Mouse (Mus musculus): ENCODE data around the gene Ctsw.

DNA sequence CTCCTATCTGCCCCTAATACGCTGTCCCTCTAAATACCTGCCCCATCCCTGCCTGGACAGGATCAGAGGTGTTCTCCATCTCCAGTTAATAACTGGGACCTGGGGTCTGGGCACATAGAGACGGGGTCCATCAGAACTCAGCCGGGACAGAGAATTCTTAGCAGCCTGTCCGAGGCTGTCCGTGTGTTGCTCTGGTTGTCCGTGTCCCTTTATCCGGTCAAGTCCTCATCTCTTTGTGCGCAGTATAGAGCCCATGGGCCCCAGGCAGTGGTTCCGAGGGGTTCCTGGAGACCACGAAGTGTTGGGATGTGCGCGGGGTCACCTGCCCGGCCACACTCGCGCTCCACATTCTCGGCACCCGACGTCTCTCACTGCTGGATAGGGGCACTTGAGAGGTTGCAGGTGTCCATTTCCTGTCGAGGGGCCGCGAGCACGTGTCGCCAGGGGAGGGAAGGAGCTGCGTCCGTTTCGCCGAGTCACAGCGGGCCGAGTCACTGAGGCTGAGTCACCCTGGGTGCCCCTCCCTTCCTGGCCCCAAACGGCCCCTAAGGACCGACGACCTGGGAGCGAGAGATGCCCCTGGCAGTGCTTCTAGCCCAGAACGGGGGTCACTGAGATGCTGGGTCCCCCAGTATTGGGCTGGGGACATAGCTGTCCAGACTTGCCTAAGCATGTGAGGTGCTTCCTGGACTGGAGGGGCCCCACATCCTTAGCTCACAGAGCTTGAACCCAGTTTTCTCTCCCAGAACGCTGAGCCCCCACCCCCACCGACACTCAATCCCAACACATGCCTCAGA lies 19.8 kb downstream of the Ctsw start:
- TF ChIP-seq CTCF (IDR thresholded peaks at IDR 0.05; ENCODE audit: borderline replicate concordance, extremely low read depth, insufficient read depth, insufficient read length), result no peak
- TF ChIP-seq POLR2A (IDR thresholded peaks at IDR 0.05; ENCODE audit: borderline replicate concordance, extremely low read depth, insufficient read depth, insufficient read length, poor library complexity, severe bottlenecking), result no peak
